Mouse (Mus musculus) intestine, embryonic 16.5 days (tissue): ENCODE results near the gene Bdh1. TPM values are rescaled to one million over a fixed set of nuclear protein-coding genes. Genes with fewer than 3 reads are reported as not detected.

Experiments used
- ATAC-seq: fragments of 200-750 bp; cut with Nextera tagmentation; 2 replicates; pipeline ENCODE4 v1.8.0; 2017; ENCODE audit warnings: moderate TSS enrichment, moderate library complexity
- H3K27ac ChIP-seq: fragments of 300-500 bp; sonication (generic); 2 replicates; pipeline ENCODE4 v1.5.1; 2014; ENCODE audit warnings: mild to moderate bottlenecking, low read length
- H3K27me3 ChIP-seq: fragments of 300-500 bp; sonication (generic); replicated peaks from 2 replicates; pipeline ENCODE4 v1.6.1; 2014; ENCODE audit warnings: low read length, control low read depth, mixed read lengths; ENCODE audit not compliant: control insufficient read depth, insufficient read depth
- H3K36me3 ChIP-seq: fragments of 300-500 bp; sonication (generic); 2 replicates; pipeline ENCODE4 v1.6.1; 2014; ENCODE audit warnings: low read length, control low read depth; ENCODE audit not compliant: control insufficient read depth, insufficient read depth
- H3K4me1 ChIP-seq: fragments of 300-500 bp; sonication (generic); 2 replicates; pipeline ENCODE4 v1.6.1; 2014; ENCODE audit warnings: low read length, control low read depth, mixed read lengths; ENCODE audit not compliant: control insufficient read depth, insufficient read depth
- H3K4me2 ChIP-seq: fragments of 300-500 bp; sonication (generic); 2 replicates; pipeline ENCODE4 v1.6.1; 2014; ENCODE audit warnings: low read depth, low read length, control low read depth
- H3K4me3 ChIP-seq: fragments of 300-500 bp; sonication (generic); 2 replicates; pipeline ENCODE4 v1.5.1; 2014; ENCODE audit warnings: mild to moderate bottlenecking, low read length
- H3K9ac ChIP-seq: fragments of 300-500 bp; sonication (generic); 2 replicates; pipeline ENCODE4 v1.6.1; 2014; ENCODE audit warnings: low read depth, low read length
- H3K9me3 ChIP-seq: fragments of 300-500 bp; sonication (generic); 2 replicates; pipeline ENCODE4 v1.6.1; 2016; ENCODE audit warnings: low read length, control low read depth; ENCODE audit not compliant: control insufficient read depth
- WGBS: fragments of 180-500 bp; shearing (Covaris S2); extraction: QIAGEN DNeasy Blood & Tissue Kit; methylation state at CpG from one replicate; pipeline ENCODE4 v1.1.7; 2014; 5-methylcytosine and 5-hydroxymethylcytosine counted together
- polyA plus RNA-seq: library from polyadenylated mRNA; unstranded; fragments of >200 nt; fragmentation: Nextera tagmentation; extraction: Ambion mirVana; gene quantifications from 2 replicates; pipeline ENCODE4 v1.2.1, GENCODE M21; 2015

The Bdh1 gene
- polyA plus RNA-seq, 1 experiment from 2014 or later = 272 TPM

GRCm38 (mm10) chr16:31407872-31408271 is 14.2 kb upstream of the Bdh1 start:
- Histone ChIP-seq H3K4me3 (no peak overlapping the region), H3K9me3 (no peaks in the 10 kb centered on the region), H3K4me2 (no peak overlapping the region), H3K9ac (no peak overlapping the region), H3K4me1 (no peaks in the 10 kb centered on the region), H3K27me3 (no peaks in the 10 kb centered on the region), H3K36me3 (no peaks in the 10 kb centered on the region), H3K27ac (no peak overlapping the region)
- WGBS = 60% methylated on average over 3 of the region's 3 CpGs
- ATAC-seq = no peak

GRCm38 (mm10) chr16:31410969-31411368 is 11.1 kb upstream of the Bdh1 start:
- Histone ChIP-seq H3K36me3 (no peaks in the 10 kb centered on the region), H3K27ac (no peak overlapping the region), H3K9me3 (no peaks in the 10 kb centered on the region), H3K4me3 (no peak overlapping the region), H3K9ac (no peak overlapping the region), H3K4me2 (no peak overlapping the region), H3K4me1 (peaks cover under 1% of the 10 kb centered on the region; the same call in 1 of the 2 replicates), H3K27me3 (no peaks in the 10 kb centered on the region)
- 61% methylated on average over 4 of the region's 4 CpGs for WGBS
- no peak for ATAC-seq

- Histone ChIP-seq H3K27ac (no peak overlapping the region), H3K4me1 (peaks cover 2% of the 10 kb centered on the region; the same call in 1 of the 2 replicates), H3K36me3 (no peaks in the 10 kb centered on the region), H3K4me2 (no peak overlapping the region), H3K9ac (no peak overlapping the region), H3K9me3 (no peaks in the 10 kb centered on the region), H3K27me3 (no peaks in the 10 kb centered on the region), H3K4me3 (no peak overlapping the region)
- 77% methylated on average over 14 of the region's 14 CpGs for WGBS
- no peak for ATAC-seq
Measured at GRCm38 (mm10) chr16:31412321-31412720, 9.8 kb upstream of the Bdh1 start.

GRCm38 (mm10) chr16:31413777-31414176 is 8.3 kb upstream of the Bdh1 start:
- H3K4me2 ChIP-seq = no peak overlapping the region
- no peak overlapping the region for H3K9ac ChIP-seq
- no peak overlapping the region for H3K4me3 ChIP-seq
- no peaks in the 10 kb centered on the region for H3K27me3 ChIP-seq
- WGBS = 54% methylated on average over 3 of the region's 3 CpGs
- ATAC-seq = no peak
- H3K27ac ChIP-seq = no peak overlapping the region
- H3K9me3 ChIP-seq = no peaks in the 10 kb centered on the region
- peaks cover 2% of the 10 kb centered on the region; the same call in 1 of the 2 replicates for H3K4me1 ChIP-seq
- H3K36me3 ChIP-seq = no peaks in the 10 kb centered on the region

GRCm38 (mm10) chr16:31415885-31416450 is 6.1 kb upstream of the Bdh1 start:
- no peak overlapping the region for H3K4me2 ChIP-seq

GRCm38 (mm10) chr16:31418704-31419103 is 3.4 kb upstream of the Bdh1 start:
- ATAC-seq = no peak
- Histone ChIP-seq H3K4me2 (no peak overlapping the region), H3K4me3 (no peak overlapping the region), H3K9ac (no peak overlapping the region), H3K27me3 (no peaks in the 10 kb centered on the region), H3K9me3 (no peaks in the 10 kb centered on the region), H3K36me3 (no peaks in the 10 kb centered on the region), H3K27ac (no peak overlapping the region), H3K4me1 (peaks cover 5% of the 10 kb centered on the region; the same call in 1 of the 2 replicates)
- WGBS = 80% methylated on average over 3 of the region's 3 CpGs

More at GRCm38 (mm10) chr16:31415885-31416450, 6.1 kb upstream of the Bdh1 start:
- ATAC-seq = no peak
- H3K27ac ChIP-seq = no peak overlapping the region
- H3K27me3 ChIP-seq = no peaks in the 10 kb centered on the region
- H3K36me3 ChIP-seq = no peaks in the 10 kb centered on the region
- peak overlapping the region; percentile 24; the same call in 1 of the 2 replicates for H3K9ac ChIP-seq
- no peaks in the 10 kb centered on the region for H3K9me3 ChIP-seq
- peaks cover 2% of the 10 kb centered on the region; the same call in 1 of the 2 replicates for H3K4me1 ChIP-seq
- WGBS = 38% methylated on average over 9 of the region's 9 CpGs
- H3K4me3 ChIP-seq = no peak overlapping the region

GRCm38 (mm10) chr16:31419457-31419856 is 2.6 kb upstream of the Bdh1 start:
- ATAC-seq = no peak
- no peaks in the 10 kb centered on the region for H3K27me3 ChIP-seq
- 69% methylated on average over 5 of the region's 5 CpGs for WGBS
- peaks cover 5% of the 10 kb centered on the region; the same call in 1 of the 2 replicates for H3K4me1 ChIP-seq
- H3K9me3 ChIP-seq = no peaks in the 10 kb centered on the region
- no peak overlapping the region for H3K4me3 ChIP-seq
- no peak overlapping the region for H3K27ac ChIP-seq
- no peaks in the 10 kb centered on the region for H3K36me3 ChIP-seq
- H3K9ac ChIP-seq = no peak overlapping the region
- no peak overlapping the region for H3K4me2 ChIP-seq

- no peaks in the 10 kb centered on the region for H3K9me3 ChIP-seq
- H3K9ac ChIP-seq = no peak overlapping the region
- H3K4me1 ChIP-seq = peaks cover 3% of the 10 kb centered on the region; the same call in 1 of the 2 replicates
- no peak overlapping the region for H3K4me3 ChIP-seq
- no peak for ATAC-seq
- WGBS = 65% methylated on average over 1 of the region's 1 CpGs
- no peak overlapping the region for H3K4me2 ChIP-seq
- H3K27ac ChIP-seq = no peak overlapping the region
- H3K27me3 ChIP-seq = no peaks in the 10 kb centered on the region
- H3K36me3 ChIP-seq = no peaks in the 10 kb centered on the region
Measured at GRCm38 (mm10) chr16:31422722-31423121, 642 bp downstream of the Bdh1 start.

- H3K27me3 ChIP-seq = no peaks in the 10 kb centered on the region
- no peak for ATAC-seq
- peaks cover 3% of the 10 kb centered on the region; the same call in 1 of the 2 replicates for H3K4me1 ChIP-seq
- H3K4me3 ChIP-seq = no peak overlapping the region
- H3K4me2 ChIP-seq = no peak overlapping the region
- H3K9me3 ChIP-seq = no peaks in the 10 kb centered on the region
- no peaks in the 10 kb centered on the region for H3K36me3 ChIP-seq
- no peak overlapping the region for H3K27ac ChIP-seq
- no peak overlapping the region for H3K9ac ChIP-seq
- 85% methylated on average over 4 of the region's 4 CpGs for whole genome bisulfite sequencing
Measured at GRCm38 (mm10) chr16:31423368-31423767, 1.3 kb downstream of the Bdh1 start.
